Mouse (Mus musculus) liver, adult 2 months (tissue): Measurements from ENCODE around the gene Setd5.

ENCODE experiments used
- CTCF ChIP-seq: fragments of 200-500 bp; IDR thresholded peaks from 2 replicates; pipeline ENCODE4 v1.5.1; 2011; ENCODE audit warnings: low read depth, low read length, control low read depth
- POLR2A ChIP-seq: fragments of 200-500 bp; IDR thresholded peaks from 2 replicates; pipeline ENCODE4 v1.6.1; 2011; ENCODE audit warnings: low read length, control low read depth; ENCODE audit not compliant: insufficient read depth; ENCODE audit errors: extremely low read depth

DNA sequence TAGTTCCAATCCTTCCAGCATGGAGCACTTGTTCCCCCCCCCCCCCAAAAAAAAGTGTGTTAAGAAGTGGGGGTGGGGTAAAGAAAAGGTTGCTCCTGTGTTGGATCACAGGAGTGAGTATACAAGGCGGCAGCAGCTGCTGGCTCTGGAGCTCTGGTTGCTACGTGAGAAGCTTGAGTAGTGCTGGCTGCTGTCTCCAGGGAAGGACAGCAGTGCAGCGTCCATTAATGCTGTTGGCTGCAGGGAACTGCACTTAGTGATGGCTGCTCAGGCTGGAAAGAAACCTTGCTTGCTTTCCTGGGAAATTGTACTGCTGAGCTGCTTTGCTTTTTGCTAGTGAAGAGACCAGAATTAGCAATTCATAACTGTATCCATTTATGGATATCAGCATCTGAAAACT is 2.3 kb downstream of the Setd5 start:
- no peak for TF ChIP-seq CTCF
- TF ChIP-seq POLR2A: no peak
